Mouse (Mus musculus) cerebellum, adult (tissue): ENCODE results near the gene Ptpn1.

Experiments
- ATAC-seq: cut with Nextera tagmentation; 2 replicates; pipeline ENCODE4 v1.9.2; 2017; ENCODE audit warnings: mild to moderate bottlenecking, moderate library complexity, mixed read lengths; ENCODE audit not compliant: insufficient number of reproducible peaks, low FRiP score, low TSS enrichment

Gene Ptpn1

GRCm38 (mm10) chr2:168002188-168002587, 70.3 kb downstream of the Ptpn1 start:
- no peak for ATAC-seq

GRCm38 (mm10) chr2:168002884-168003283, 71.0 kb downstream of the Ptpn1 start:
- ATAC-seq, result no peak

- no peak for ATAC-seq
Observed at GRCm38 (mm10) chr2:168003431-168003830, 71.6 kb downstream of the Ptpn1 start.

GRCm38 (mm10) chr2:168004369-168004768, 72.5 kb downstream of the Ptpn1 start:
- ATAC-seq, result no peak

GRCm38 (mm10) chr2:168005005-168005404, 73.1 kb downstream of the Ptpn1 start:
- no peak for ATAC-seq

- ATAC-seq, result no peak
Observed at GRCm38 (mm10) chr2:168005616-168006015, 73.8 kb downstream of the Ptpn1 start.

- no peak for ATAC-seq
Observed at GRCm38 (mm10) chr2:168006489-168006888, 74.6 kb downstream of the Ptpn1 start.

- no peak for ATAC-seq
Observed at GRCm38 (mm10) chr2:168008132-168008531, 76.3 kb downstream of the Ptpn1 start.

- no peak for ATAC-seq
Observed at GRCm38 (mm10) chr2:168009936-168010668, 78.2 kb downstream of the Ptpn1 start, which contains the start of gene Ripor3. Gene Ripor3 (minus strand): TSS chr2:168010618.

- no peak for ATAC-seq
Observed at GRCm38 (mm10) chr2:168010893-168011292, 79.0 kb downstream of the Ptpn1 start.

- ATAC-seq, result no peak
Observed at GRCm38 (mm10) chr2:168016951-168017391, 85.1 kb downstream of the Ptpn1 start.

GRCm38 (mm10) chr2:168019201-168019715, 87.4 kb downstream of the Ptpn1 start:
- ATAC-seq, result no peak

- no peak for ATAC-seq
Observed at GRCm38 (mm10) chr2:168023763-168024402, 92.0 kb downstream of the Ptpn1 start.

GRCm38 (mm10) chr2:168025174-168025573, 93.3 kb downstream of the Ptpn1 start:
- no peak for ATAC-seq

GRCm38 (mm10) chr2:168025882-168026281, 94.0 kb downstream of the Ptpn1 start:
- ATAC-seq, result no peak

- ATAC-seq, result no peak
Observed at GRCm38 (mm10) chr2:168026467-168026866, 94.6 kb downstream of the Ptpn1 start.

- ATAC-seq, result no peak
Observed at GRCm38 (mm10) chr2:168028376-168028775, 96.5 kb downstream of the Ptpn1 start.
